Mouse (Mus musculus): ENCODE measurements around the gene Timm13.

- TF ChIP-seq CTCF (IDR thresholded peaks at IDR 0.05): no peak
- TF ChIP-seq EP300 (IDR thresholded peaks at IDR 0.05): no peak
Measured at GRCm38 (mm10) chr10:80942919-80943318, 42.1 kb upstream of the Timm13 start.

Data from lung, postnatal 0 days (tissue).